Comparison of ENCODE assay signal across 7 mouse cellular contexts in the genomic region with DNA sequence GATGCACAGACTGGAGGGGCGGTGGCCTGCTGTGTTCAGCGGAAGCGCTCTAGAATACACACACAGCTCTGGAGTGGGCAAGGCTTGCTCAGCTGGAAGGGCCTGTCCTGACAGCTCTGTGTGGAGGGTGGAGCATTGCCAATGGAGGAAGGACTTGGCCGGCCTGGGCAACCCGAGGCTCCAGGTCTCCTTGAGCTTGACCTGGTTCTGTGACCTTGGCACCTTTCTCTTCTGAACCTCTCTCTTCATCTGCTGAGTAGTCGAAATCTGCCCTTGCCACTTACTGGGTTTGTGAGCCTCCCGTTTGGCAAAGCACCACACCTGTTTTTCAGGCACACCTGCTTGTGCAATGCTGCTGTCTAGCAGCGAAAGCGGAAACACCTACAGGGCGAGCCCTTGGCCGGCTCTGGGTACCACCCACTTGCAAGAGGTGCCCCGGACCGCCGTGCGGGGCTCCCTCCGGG. TPM values are rescaled to one million over a fixed set of nuclear protein-coding genes. Genes with fewer than 3 reads are reported as not detected.
DNase-seq lines count a peak whose midpoint lies in the region; ATAC-seq lines count a peak whose summit lies in the region.

A gene (plus strand): TSS at position 403 of the 464 bp plus-strand sequence.

- ATAC-seq in liver, embryonic 16.5 days (ENCODE audit: low read depth) = 0 out of 2 replicates have a peak, but pooled peaks have one; percentile 16
- ATAC-seq in hindbrain, embryonic 16.5 days = no peak
- no peak for ATAC-seq in limb, embryonic 13.5 days (ENCODE audit: low FRiP score, low read depth)

- peaks cover 7% of the 10 kb centered on the region for H3K4me1 ChIP-seq in liver, embryonic 16.5 days (ENCODE audit: control insufficient read depth, low read depth, low read length)
- H3K4me1 ChIP-seq in hindbrain, embryonic 16.5 days (ENCODE audit: control insufficient read depth, insufficient read depth, low read depth, low read length) = peaks cover 13% of the 10 kb centered on the region
- H3K4me1 ChIP-seq in limb, embryonic 13.5 days = peaks cover 16% of the 10 kb centered on the region

- 0 out of 2 replicates have a peak within 1 kb of the TSS, but pooled peaks have one; percentile 20 for H3K4me2 ChIP-seq in liver, embryonic 16.5 days (ENCODE audit: low read depth, low read length)
- H3K4me2 ChIP-seq in hindbrain, embryonic 16.5 days (ENCODE audit: low read length) = peak within 1 kb of the TSS; percentile 27; the same call in 1 of the 2 replicates
- H3K4me2 ChIP-seq in limb, embryonic 13.5 days (replicated peaks) = peak within 1 kb of the TSS; percentile 32

- no peak within 1 kb of the TSS for H3K9ac ChIP-seq in liver, embryonic 16.5 days (ENCODE audit: low read depth, low read length)
- H3K9ac ChIP-seq in hindbrain, embryonic 16.5 days (ENCODE audit: low read depth, low read length) = no peak within 1 kb of the TSS
- H3K9ac ChIP-seq in limb, embryonic 13.5 days = no peak within 1 kb of the TSS

- H3K27ac ChIP-seq in liver, embryonic 16.5 days (ENCODE audit: low read length) = no peak within 1 kb of the TSS
- no peak within 1 kb of the TSS for H3K27ac ChIP-seq in hindbrain, embryonic 16.5 days (ENCODE audit: low read depth, low read length)
- no peak within 1 kb of the TSS for H3K27ac ChIP-seq in limb, embryonic 13.5 days

- H3K27me3 ChIP-seq in liver, embryonic 16.5 days (ENCODE audit: control insufficient read depth, insufficient read depth, low read depth, low read length) = peaks cover 34% of the 10 kb centered on the region
- peaks cover 23% of the 10 kb centered on the region for H3K27me3 ChIP-seq in hindbrain, embryonic 16.5 days (replicated peaks; ENCODE audit: control insufficient read depth, insufficient read depth, low read length)
- peaks cover 59% of the 10 kb centered on the region for H3K27me3 ChIP-seq in limb, embryonic 13.5 days

- H3K36me3 ChIP-seq in liver, embryonic 16.5 days (ENCODE audit: control insufficient read depth, insufficient read depth) = no peaks in the 10 kb centered on the region
- H3K36me3 ChIP-seq in hindbrain, embryonic 16.5 days (ENCODE audit: control insufficient read depth, insufficient read depth, low read length) = no peaks in the 10 kb centered on the region
- H3K36me3 ChIP-seq in limb, embryonic 13.5 days = no peaks in the 10 kb centered on the region

- DNase-seq in liver = no peak
- DNase-seq in urinary bladder, adult 2 months (ENCODE audit: low spot score) = peak; percentile 59
- no peak for DNase-seq in cerebellum, adult 8-10 months
- no peak for DNase-seq in spleen, postnatal 10 days (ENCODE audit: low spot score in 2 of 2)

- 19% methylated on average over 16 of the region's 16 CpGs for WGBS in liver, embryonic 16.5 days (ENCODE audit: insufficient replicate concordance)
- 21% methylated on average over 16 of the region's 16 CpGs for WGBS in hindbrain, embryonic 16.5 days
- WGBS in limb, embryonic 13.5 days = 21% methylated on average over 16 of the region's 16 CpGs

- no peak within 1 kb of the TSS for H3K4me3 ChIP-seq in liver, embryonic 16.5 days (ENCODE audit: low read depth, low read length)
- H3K4me3 ChIP-seq in hindbrain, embryonic 16.5 days (ENCODE audit: low read length) = no peak within 1 kb of the TSS
- H3K4me3 ChIP-seq in limb, embryonic 13.5 days = peak within 1 kb of the TSS; percentile 0; the same call in 1 of the 2 replicates

- H3K9me3 ChIP-seq in liver, embryonic 16.5 days (replicated peaks; ENCODE audit: control insufficient read depth, low read length) = no peaks in the 10 kb centered on the region
- no peaks in the 10 kb centered on the region for H3K9me3 ChIP-seq in hindbrain, embryonic 16.5 days (ENCODE audit: control insufficient read depth, low read length)
- no peaks in the 10 kb centered on the region for H3K9me3 ChIP-seq in limb, embryonic 13.5 days

RNA-seq across cellular contexts. Expression of the gene that starts here (rescaled TPM):
- polyA plus RNA-seq in liver, embryonic 16.5 days (2015; fragmentation: Nextera tagmentation; extraction: Ambion mirVana) = 0.04 and 0.22 TPM in 2 replicates
- polyA plus RNA-seq in hindbrain, embryonic 16.5 days (2015; fragmentation: Nextera tagmentation; extraction: Ambion mirVana) = 1.5 and 1.6 TPM in 2 replicates
- polyA plus RNA-seq in limb, embryonic 13.5 days (2015; fragmentation: Nextera tagmentation; extraction: Ambion mirVana) = 1.2 and 2.0 TPM in 2 replicates
- 8.0 and 11.9 TPM in 2 replicates for polyA plus RNA-seq in urinary bladder, adult 2 months (2012; rRNA removed)

Comparison
In these comparisons a context has a peak if more than half of its experiments do, and no peak if none do; other contexts are left out.
1. Peak in ATAC-seq and H3K4me2 ChIP-seq in liver, embryonic 16.5 days; RNA of the gene not detected or under 1 TPM.